Mouse (Mus musculus): Measurements from ENCODE around the gene Gjb1. TPM values are rescaled to one million over a fixed set of nuclear protein-coding genes. Genes with fewer than 3 reads are reported as not detected.

The Gjb1 gene
- polyA plus RNA-seq, 1 experiment from 2014 or later: 0.60 TPM

GRCm38 (mm10) chrX:101384439-101385137 is 8.4 kb downstream of the Gjb1 start:
- H3K9ac ChIP-seq (ENCODE audit: low read length): no peak overlapping the region
- H3K9me3 ChIP-seq (replicated peaks; ENCODE audit: control insufficient read depth, low read length): no peaks in the 10 kb centered on the region
- ATAC-seq (replicated peaks; ENCODE audit: extremely low read depth, insufficient read depth, low FRiP score): no peak
- no peaks in the 10 kb centered on the region for H3K36me3 ChIP-seq (ENCODE audit: control insufficient read depth, insufficient read depth)
- WGBS: 17% methylated on average over 32 of the region's 32 CpGs
- H3K4me3 ChIP-seq (ENCODE audit: low read length): peak overlapping the region; percentile 31
- H3K4me1 ChIP-seq (ENCODE audit: control insufficient read depth, insufficient read depth, low read length): no peaks in the 10 kb centered on the region
- no peak overlapping the region for H3K27ac ChIP-seq (ENCODE audit: low read length)
- peak overlapping the region; percentile 52 for H3K4me2 ChIP-seq (ENCODE audit: low read depth, low read length)
- H3K27me3 ChIP-seq (ENCODE audit: control insufficient read depth, insufficient read depth, low read length): peaks cover 33% of the 10 kb centered on the region

GRCm38 (mm10) chrX:101386222-101386621 is 10.0 kb downstream of the Gjb1 start:
- H3K9me3 ChIP-seq (replicated peaks; ENCODE audit: control insufficient read depth, low read length): no peaks in the 10 kb centered on the region
- H3K36me3 ChIP-seq (ENCODE audit: control insufficient read depth, insufficient read depth): no peaks in the 10 kb centered on the region
- no peak for ATAC-seq (replicated peaks; ENCODE audit: extremely low read depth, insufficient read depth, low FRiP score)
- no peak overlapping the region for H3K9ac ChIP-seq (ENCODE audit: low read length)
- H3K27ac ChIP-seq (ENCODE audit: low read length): no peak overlapping the region
- H3K27me3 ChIP-seq (ENCODE audit: control insufficient read depth, insufficient read depth, low read length): peaks cover 33% of the 10 kb centered on the region
- no peak overlapping the region for H3K4me3 ChIP-seq (ENCODE audit: low read length)
- no peaks in the 10 kb centered on the region for H3K4me1 ChIP-seq (ENCODE audit: control insufficient read depth, insufficient read depth, low read length)
- H3K4me2 ChIP-seq (ENCODE audit: low read depth, low read length): no peak overlapping the region
- WGBS: 35% methylated on average over 4 of the region's 4 CpGs

DNA sequence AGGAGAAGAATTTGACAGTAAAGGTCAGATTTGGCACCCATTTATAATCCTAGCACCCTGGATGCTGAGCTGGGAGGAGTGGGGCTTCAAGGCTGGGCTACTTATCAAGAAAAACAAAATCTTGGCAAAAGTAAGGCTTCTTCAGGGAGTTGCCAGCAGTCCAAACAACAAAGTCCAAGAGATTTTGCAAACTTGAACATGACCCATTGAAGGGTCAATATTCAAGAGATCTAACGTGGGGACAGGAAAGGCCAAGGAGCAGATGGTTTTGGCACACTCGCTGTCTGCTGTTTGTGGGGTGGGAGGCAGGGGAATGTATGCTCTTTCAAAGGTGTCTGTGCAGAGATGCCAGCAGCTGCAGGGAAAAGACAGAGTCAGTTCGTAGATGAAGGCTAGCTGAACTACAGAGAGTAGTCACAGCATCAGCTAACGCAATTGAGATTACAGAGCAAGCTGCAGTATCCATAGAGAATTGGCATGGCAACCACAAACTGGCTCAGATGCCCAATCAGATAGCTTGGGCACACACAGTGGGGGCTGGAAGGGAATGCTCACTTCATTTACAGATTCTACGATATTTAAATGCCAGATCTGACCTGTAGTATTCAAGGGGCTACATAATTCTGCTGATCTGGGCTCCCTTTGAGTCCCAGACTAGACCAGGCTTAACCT is 12.8 kb downstream of the Gjb1 start:
- Histone ChIP-seq H3K4me3 (ENCODE audit: low read length) (no peak overlapping the region), H3K36me3 (ENCODE audit: control insufficient read depth, insufficient read depth) (no peaks in the 10 kb centered on the region), H3K9me3 (replicated peaks; ENCODE audit: control insufficient read depth, low read length) (no peaks in the 10 kb centered on the region), H3K9ac (ENCODE audit: low read length) (no peak overlapping the region), H3K27me3 (ENCODE audit: control insufficient read depth, insufficient read depth, low read length) (peaks cover 24% of the 10 kb centered on the region), H3K27ac (ENCODE audit: low read length) (no peak overlapping the region), H3K4me1 (ENCODE audit: control insufficient read depth, insufficient read depth, low read length) (no peaks in the 10 kb centered on the region), H3K4me2 (ENCODE audit: low read depth, low read length) (no peak overlapping the region)
- 58% methylated on average over 5 of the region's 5 CpGs for WGBS
- no peak for ATAC-seq (replicated peaks; ENCODE audit: extremely low read depth, insufficient read depth, low FRiP score)

- Histone ChIP-seq H3K9me3 (replicated peaks; ENCODE audit: control insufficient read depth, low read length) (no peaks in the 10 kb centered on the region), H3K36me3 (ENCODE audit: control insufficient read depth, insufficient read depth) (no peaks in the 10 kb centered on the region), H3K27ac (ENCODE audit: low read length) (no peak overlapping the region), H3K27me3 (ENCODE audit: control insufficient read depth, insufficient read depth, low read length) (peaks cover 4% of the 10 kb centered on the region), H3K4me2 (ENCODE audit: low read depth, low read length) (no peak overlapping the region), H3K9ac (ENCODE audit: low read length) (no peak overlapping the region), H3K4me1 (ENCODE audit: control insufficient read depth, insufficient read depth, low read length) (no peaks in the 10 kb centered on the region), H3K4me3 (ENCODE audit: low read length) (no peak overlapping the region)
- WGBS: 46% methylated on average over 2 of the region's 2 CpGs
- ATAC-seq (replicated peaks; ENCODE audit: extremely low read depth, insufficient read depth, low FRiP score): no peak
These were observed 18.2 kb downstream of the Gjb1 start for GRCm38 (mm10) chrX:101394341-101394740.

GRCm38 (mm10) chrX:101396459-101396858 is 20.3 kb downstream of the Gjb1 start:
- H3K9ac ChIP-seq (ENCODE audit: low read length): no peak overlapping the region
- H3K4me1 ChIP-seq (ENCODE audit: control insufficient read depth, insufficient read depth, low read length): no peaks in the 10 kb centered on the region
- H3K27me3 ChIP-seq (ENCODE audit: control insufficient read depth, insufficient read depth, low read length): peaks cover 4% of the 10 kb centered on the region
- 23% methylated on average over 11 of the region's 11 CpGs for WGBS
- H3K36me3 ChIP-seq (ENCODE audit: control insufficient read depth, insufficient read depth): no peaks in the 10 kb centered on the region
- ATAC-seq (replicated peaks; ENCODE audit: extremely low read depth, insufficient read depth, low FRiP score): no peak
- H3K9me3 ChIP-seq (replicated peaks; ENCODE audit: control insufficient read depth, low read length): no peaks in the 10 kb centered on the region
- H3K4me3 ChIP-seq (ENCODE audit: low read length): no peak overlapping the region
- no peak overlapping the region for H3K4me2 ChIP-seq (ENCODE audit: low read depth, low read length)
- H3K27ac ChIP-seq (ENCODE audit: low read length): no peak overlapping the region

GRCm38 (mm10) chrX:101418946-101419724 is 43.0 kb downstream of the Gjb1 start:
- Histone ChIP-seq H3K4me2 (ENCODE audit: low read depth, low read length) (peak overlapping the region; percentile 63), H3K9ac (ENCODE audit: low read length) (peak overlapping the region; percentile 83), H3K4me3 (ENCODE audit: low read length) (peak overlapping the region; percentile 74), H3K4me1 (ENCODE audit: control insufficient read depth, insufficient read depth, low read length) (peaks cover 9% of the 10 kb centered on the region), H3K9me3 (replicated peaks; ENCODE audit: control insufficient read depth, low read length) (no peaks in the 10 kb centered on the region), H3K36me3 (ENCODE audit: control insufficient read depth, insufficient read depth) (no peaks in the 10 kb centered on the region; the same call in 1 of the 2 replicates), H3K27me3 (ENCODE audit: control insufficient read depth, insufficient read depth, low read length) (no peaks in the 10 kb centered on the region; the same call in 1 of the 2 replicates), H3K27ac (ENCODE audit: low read length) (peak overlapping the region; percentile 70)
- ATAC-seq (replicated peaks; ENCODE audit: extremely low read depth, insufficient read depth, low FRiP score): peak; percentile 38
- WGBS: 20% methylated on average over 34 of the region's 36 CpGs

DNA sequence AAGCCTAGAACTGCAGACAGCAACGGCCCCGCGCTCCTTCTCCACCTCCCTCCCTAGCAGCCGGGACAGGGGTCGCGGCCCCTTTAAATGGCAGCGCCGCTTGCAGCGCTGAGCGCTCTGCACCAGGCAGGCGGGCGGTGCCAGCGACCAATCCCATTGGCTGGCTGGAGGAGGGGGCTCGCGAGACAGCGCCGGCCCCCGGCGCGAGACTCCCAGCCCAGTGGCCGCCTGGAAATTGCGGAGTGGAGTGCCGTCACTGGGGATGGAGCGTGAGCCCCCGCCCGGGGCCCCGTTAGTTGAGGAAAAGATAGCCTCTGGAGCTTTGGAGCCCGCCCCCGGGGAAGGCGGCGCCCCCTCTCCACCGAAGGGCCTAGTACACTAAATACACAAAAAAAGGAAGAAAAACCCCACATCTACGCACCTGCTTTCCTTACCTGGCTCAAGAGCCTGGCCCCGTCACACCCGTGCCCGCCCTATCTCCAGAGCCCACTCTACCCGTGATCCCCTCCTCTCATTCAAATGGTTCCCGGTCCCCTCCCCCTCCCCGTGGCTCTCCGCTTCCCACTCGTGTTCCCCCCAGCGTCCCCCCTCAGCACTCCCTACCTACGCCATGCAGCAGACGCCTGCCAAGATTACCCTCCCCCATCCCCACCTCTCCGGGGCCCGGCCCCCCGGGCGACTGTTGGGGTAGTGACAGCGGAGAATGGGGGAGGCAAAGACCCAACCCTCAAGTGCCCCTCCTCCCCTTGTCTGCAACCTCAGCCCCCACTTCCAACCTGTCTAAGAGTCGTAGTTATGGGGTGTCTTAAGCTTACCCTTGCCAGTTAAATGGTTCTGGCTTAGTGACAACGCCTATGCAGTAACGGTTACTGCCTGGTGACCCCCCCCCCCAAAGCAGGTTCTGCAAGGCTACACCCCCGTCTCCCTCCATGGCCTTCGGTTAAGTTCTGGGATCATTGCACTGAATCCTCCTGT is 43.8 kb downstream of the Gjb1 start:
- peak; percentile 92 for ATAC-seq (replicated peaks; ENCODE audit: extremely low read depth, insufficient read depth, low FRiP score)

GRCm38 (mm10) chrX:101420700-101421095 is 44.5 kb downstream of the Gjb1 start, which contains the start of gene Zmym3:
Gene Zmym3 (minus strand): TSS chrX:101420849.
- peak within 1 kb of the TSS; percentile 74 for H3K4me3 ChIP-seq (ENCODE audit: low read length)
- whole genome bisulfite sequencing: 25% methylated on average over 4 of the region's 4 CpGs
- H3K4me2 ChIP-seq (ENCODE audit: low read depth, low read length): peak within 1 kb of the TSS; percentile 73
- no peak for ATAC-seq (replicated peaks; ENCODE audit: extremely low read depth, insufficient read depth, low FRiP score)
- H3K36me3 ChIP-seq (ENCODE audit: control insufficient read depth, insufficient read depth): no peaks in the 10 kb centered on the region; the same call in 1 of the 2 replicates
- H3K9ac ChIP-seq (ENCODE audit: low read length): peak within 1 kb of the TSS; percentile 74
- peak within 1 kb of the TSS; percentile 82 for H3K27ac ChIP-seq (ENCODE audit: low read length)
- no peaks in the 10 kb centered on the region for H3K9me3 ChIP-seq (replicated peaks; ENCODE audit: control insufficient read depth, low read length)
- no peaks in the 10 kb centered on the region; the same call in 1 of the 2 replicates for H3K27me3 ChIP-seq (ENCODE audit: control insufficient read depth, insufficient read depth, low read length)
- H3K4me1 ChIP-seq (ENCODE audit: control insufficient read depth, insufficient read depth, low read length): peaks cover 9% of the 10 kb centered on the region

More for the DNA sequence above, 43.8 kb downstream of the Gjb1 start:
- Histone ChIP-seq H3K4me3 (ENCODE audit: low read length) (peak overlapping the region; percentile 74), H3K9me3 (replicated peaks; ENCODE audit: control insufficient read depth, low read length) (no peaks in the 10 kb centered on the region), H3K4me2 (ENCODE audit: low read depth, low read length) (peak overlapping the region; percentile 73), H3K27ac (ENCODE audit: low read length) (peak overlapping the region; percentile 82), H3K27me3 (ENCODE audit: control insufficient read depth, insufficient read depth, low read length) (no peaks in the 10 kb centered on the region; the same call in 1 of the 2 replicates), H3K36me3 (ENCODE audit: control insufficient read depth, insufficient read depth) (no peaks in the 10 kb centered on the region; the same call in 1 of the 2 replicates), H3K9ac (ENCODE audit: low read length) (peak overlapping the region; percentile 83), H3K4me1 (ENCODE audit: control insufficient read depth, insufficient read depth, low read length) (peaks cover 9% of the 10 kb centered on the region)
- WGBS: 10% methylated on average over 53 of the region's 54 CpGs
